Mouse (Mus musculus): Measurements from ENCODE around the gene Lmf1. TPM values are rescaled to one million over a fixed set of nuclear protein-coding genes. Genes with fewer than 3 reads are reported as not detected.

Gene Lmf1
- polyA plus RNA-seq, 1 experiment from 2014 or later: 24.0 TPM

DNA sequence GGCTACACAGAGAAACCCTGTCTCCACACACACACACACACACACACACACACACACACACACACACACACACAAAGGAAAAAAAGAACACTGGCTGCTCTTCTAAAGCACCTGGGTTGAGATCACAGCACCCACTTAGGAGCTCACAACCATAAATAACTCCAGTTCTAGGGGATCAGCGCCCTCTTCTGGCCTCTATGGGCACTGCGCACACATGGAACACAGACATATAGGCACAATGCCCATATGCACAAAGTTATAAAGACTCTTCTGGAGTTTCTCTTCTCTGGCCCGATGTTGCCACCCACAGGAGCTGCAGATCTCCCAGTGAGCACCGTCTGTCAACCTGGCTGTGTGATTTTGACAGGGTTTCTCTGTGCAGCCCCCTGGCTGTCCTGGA is 12.1 kb downstream of the Lmf1 start:
- Histone ChIP-seq H3K27ac (no peak overlapping the region), H3K9me3 (peaks cover 9% of the 10 kb centered on the region), H3K27me3 (ENCODE audit: poor library complexity, severe bottlenecking) (no peaks in the 10 kb centered on the region), H3K4me3 (no peak overlapping the region), H3K36me3 (replicated peaks) (peaks cover 65% of the 10 kb centered on the region), H3K4me1 (peaks cover 33% of the 10 kb centered on the region)
- 85% methylated on average over 4 of the region's 4 CpGs for WGBS
- no peak for DNase-seq (ENCODE audit: extremely low spot score, low spot score)

DNA sequence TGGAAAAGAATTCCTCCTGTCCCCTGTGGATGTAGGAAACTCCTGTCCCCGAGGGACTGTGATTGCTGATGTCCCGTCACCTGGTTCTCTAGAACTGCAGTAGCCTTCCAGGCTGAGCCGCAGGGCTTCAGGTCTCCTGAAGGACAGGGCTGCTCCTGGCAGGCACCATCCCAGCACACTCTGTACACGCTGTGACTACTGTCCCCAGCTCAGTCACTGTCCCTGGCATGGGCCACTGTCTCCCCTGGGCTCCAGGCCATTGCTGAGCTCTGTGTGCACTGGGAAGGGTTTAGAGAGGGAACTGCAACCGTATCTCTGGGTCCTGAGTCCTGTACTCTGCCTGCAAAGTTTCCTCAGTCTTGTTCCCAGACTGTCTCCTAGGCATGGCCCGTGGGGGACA is 13.5 kb downstream of the Lmf1 start:
- Histone ChIP-seq H3K27ac (peak overlapping the region; percentile 69), H3K4me1 (peaks cover 34% of the 10 kb centered on the region), H3K36me3 (replicated peaks) (peaks cover 61% of the 10 kb centered on the region), H3K9me3 (peaks cover 9% of the 10 kb centered on the region), H3K4me3 (no peak overlapping the region), H3K27me3 (ENCODE audit: poor library complexity, severe bottlenecking) (no peaks in the 10 kb centered on the region)
- no peak for DNase-seq (ENCODE audit: extremely low spot score, low spot score)
- WGBS: 92% methylated on average over 6 of the region's 6 CpGs

DNA sequence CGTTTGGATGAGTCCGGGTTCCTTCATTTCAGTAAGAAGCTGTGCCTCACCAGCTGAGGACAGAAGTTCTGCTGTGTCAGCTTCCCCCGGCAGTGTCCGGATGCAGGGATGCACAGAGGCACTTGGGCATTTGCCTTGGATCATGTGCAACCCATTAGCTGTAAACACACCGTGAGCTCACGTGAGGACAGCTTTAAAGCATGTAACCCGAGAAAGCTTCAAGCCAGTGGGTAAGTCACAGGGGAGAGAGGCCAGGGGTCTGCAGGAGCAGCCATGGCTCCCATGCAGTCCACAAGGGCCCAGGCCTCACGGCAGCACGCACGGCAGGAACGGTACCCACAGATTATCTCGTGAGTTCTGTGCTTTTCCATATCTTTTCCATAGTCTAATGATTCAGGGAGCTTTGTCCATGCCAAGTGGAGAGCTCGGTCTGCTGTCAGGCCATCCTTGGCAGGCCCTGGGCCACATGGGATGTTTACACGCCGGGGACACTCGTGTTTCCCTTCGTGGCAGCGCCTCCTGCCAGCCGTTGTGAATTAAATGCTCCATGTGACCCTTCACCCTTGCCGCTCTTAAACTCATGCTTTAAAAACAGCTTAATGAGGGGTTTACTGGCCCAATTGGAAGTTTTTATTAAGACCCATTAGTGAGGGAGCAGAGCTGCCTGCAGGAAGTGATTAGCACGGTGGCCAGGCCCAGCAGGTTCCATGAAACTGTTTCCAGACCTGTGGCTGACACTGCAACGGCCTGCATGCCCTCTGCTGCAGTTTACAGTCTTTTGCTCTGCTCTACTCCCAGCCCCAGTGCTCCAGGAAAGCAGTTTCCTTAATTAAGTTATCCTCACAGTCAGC is 14.8 kb downstream of the Lmf1 start:
- Histone ChIP-seq H3K27me3 (ENCODE audit: poor library complexity, severe bottlenecking) (no peaks in the 10 kb centered on the region), H3K36me3 (replicated peaks) (peaks cover 53% of the 10 kb centered on the region), H3K4me1 (peaks cover 41% of the 10 kb centered on the region), H3K4me3 (no peak overlapping the region; the same call in 1 of the 2 replicates), H3K27ac (peak overlapping the region; percentile 69), H3K9me3 (peaks cover 9% of the 10 kb centered on the region)
- DNase-seq (ENCODE audit: extremely low spot score, low spot score): peak; percentile 44
- 55% methylated on average over 22 of the region's 22 CpGs for WGBS

DNA sequence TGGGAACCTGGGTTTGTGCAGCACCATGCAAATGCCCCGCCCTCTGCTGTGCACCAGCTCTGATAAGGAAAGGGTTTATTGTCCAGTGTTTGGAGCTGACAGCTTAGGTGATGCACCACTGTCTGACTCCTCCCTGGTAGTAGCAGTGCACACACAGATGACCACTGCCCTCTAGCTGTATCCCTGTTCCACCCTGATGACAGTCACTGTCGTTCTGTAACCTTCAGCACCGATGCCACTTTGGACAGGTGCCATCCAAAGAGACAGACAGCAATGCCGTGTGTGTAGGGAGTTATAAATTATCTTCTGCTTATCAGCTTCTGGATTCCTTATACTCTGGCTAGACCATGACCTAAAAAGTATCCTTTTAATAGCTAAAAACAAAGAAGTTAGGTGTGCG is 16.6 kb downstream of the Lmf1 start:
- H3K36me3 ChIP-seq (replicated peaks): peaks cover 37% of the 10 kb centered on the region
- H3K9me3 ChIP-seq: peaks cover 6% of the 10 kb centered on the region
- peaks cover 43% of the 10 kb centered on the region for H3K4me1 ChIP-seq
- WGBS: 92% methylated on average over 5 of the region's 5 CpGs
- DNase-seq (ENCODE audit: extremely low spot score, low spot score): no peak
- H3K4me3 ChIP-seq: no peak overlapping the region
- H3K27me3 ChIP-seq (ENCODE audit: poor library complexity, severe bottlenecking): no peaks in the 10 kb centered on the region
- H3K27ac ChIP-seq: no peak overlapping the region

DNA sequence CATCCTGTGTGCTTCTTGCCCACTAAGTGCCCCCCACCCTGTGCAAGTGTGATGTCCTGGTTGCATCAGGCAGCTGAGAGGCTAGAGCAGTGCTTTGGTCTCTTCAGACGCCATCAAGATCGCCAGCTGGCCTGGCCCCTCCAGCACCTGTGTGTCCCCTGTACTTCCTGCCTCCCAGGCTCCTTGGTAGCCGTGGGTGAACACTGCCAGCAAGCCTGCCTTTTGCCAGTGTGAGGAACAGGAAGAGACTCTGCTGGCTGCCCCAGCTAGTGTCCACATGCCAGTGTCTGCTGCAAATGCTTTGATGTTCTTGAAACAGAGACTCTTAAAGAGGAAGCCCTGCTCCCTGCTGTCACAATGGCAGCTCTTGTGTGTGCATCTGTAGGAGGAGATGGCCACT is 18.7 kb downstream of the Lmf1 start:
- DNase-seq (ENCODE audit: extremely low spot score, low spot score): no peak
- 69% methylated on average over 3 of the region's 3 CpGs for WGBS
- Histone ChIP-seq H3K36me3 (replicated peaks) (peaks cover 19% of the 10 kb centered on the region), H3K4me3 (no peak overlapping the region), H3K27ac (peak overlapping the region; percentile 31; the same call in 1 of the 2 replicates), H3K27me3 (ENCODE audit: poor library complexity, severe bottlenecking) (no peaks in the 10 kb centered on the region), H3K9me3 (no peaks in the 10 kb centered on the region), H3K4me1 (peaks cover 48% of the 10 kb centered on the region)

DNA sequence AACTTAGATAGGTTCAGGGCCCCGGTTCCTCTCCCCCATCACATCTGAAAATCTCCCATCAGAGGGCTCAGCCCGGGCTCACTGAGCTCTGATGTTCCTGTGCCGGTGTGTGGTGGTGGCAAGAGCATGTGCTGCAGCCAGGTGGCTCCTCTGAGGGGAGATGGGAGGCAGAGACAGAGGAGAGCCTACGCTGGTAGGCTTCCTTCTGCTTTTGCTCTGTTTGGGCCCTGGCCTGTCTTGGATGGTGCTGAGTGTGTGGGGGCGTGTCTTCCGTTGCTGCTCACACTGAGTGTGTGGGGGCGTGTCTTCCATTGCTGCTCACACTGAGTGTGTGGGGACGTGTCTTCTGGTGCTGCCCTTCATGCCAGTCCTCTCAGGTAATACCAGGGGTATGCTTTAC is 23.5 kb downstream of the Lmf1 start:
- Histone ChIP-seq H3K4me3 (no peak overlapping the region), H3K9me3 (no peaks in the 10 kb centered on the region), H3K4me1 (peaks cover 61% of the 10 kb centered on the region), H3K36me3 (replicated peaks) (peaks cover 7% of the 10 kb centered on the region; the same call in 1 of the 2 replicates), H3K27ac (peak overlapping the region; percentile 22), H3K27me3 (ENCODE audit: poor library complexity, severe bottlenecking) (no peaks in the 10 kb centered on the region)
- no peak for DNase-seq (ENCODE audit: extremely low spot score, low spot score)
- WGBS: 74% methylated on average over 8 of the region's 8 CpGs

DNA sequence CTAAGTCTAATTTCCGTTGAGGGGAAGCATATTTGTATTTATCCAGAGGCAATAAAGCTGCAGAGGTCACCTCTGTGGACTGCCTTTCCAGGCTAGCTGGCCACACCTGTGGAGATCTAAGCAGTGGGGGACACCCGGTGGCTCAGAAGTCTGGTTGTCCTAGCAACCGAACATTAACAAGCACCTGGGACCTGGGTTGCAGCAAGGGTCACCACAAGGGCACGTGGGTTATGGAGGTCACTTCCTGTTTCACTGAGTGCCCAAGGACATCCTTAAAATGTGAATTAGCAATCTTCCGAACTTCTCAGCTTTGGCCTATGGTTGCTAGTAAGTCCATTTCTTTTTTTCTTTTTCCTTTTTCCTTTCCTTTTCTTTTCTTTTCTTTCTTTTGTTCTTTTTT is 25.3 kb downstream of the Lmf1 start:
- no peak overlapping the region for H3K27ac ChIP-seq
- no peaks in the 10 kb centered on the region for H3K27me3 ChIP-seq (ENCODE audit: poor library complexity, severe bottlenecking)
- H3K36me3 ChIP-seq (replicated peaks): peaks cover 6% of the 10 kb centered on the region; the same call in 1 of the 2 replicates
- peaks cover 63% of the 10 kb centered on the region for H3K4me1 ChIP-seq
- no peak overlapping the region for H3K4me3 ChIP-seq
- no peaks in the 10 kb centered on the region for H3K9me3 ChIP-seq
- DNase-seq (ENCODE audit: extremely low spot score, low spot score): no peak
- WGBS: 50% methylated on average over 5 of the region's 5 CpGs

DNA sequence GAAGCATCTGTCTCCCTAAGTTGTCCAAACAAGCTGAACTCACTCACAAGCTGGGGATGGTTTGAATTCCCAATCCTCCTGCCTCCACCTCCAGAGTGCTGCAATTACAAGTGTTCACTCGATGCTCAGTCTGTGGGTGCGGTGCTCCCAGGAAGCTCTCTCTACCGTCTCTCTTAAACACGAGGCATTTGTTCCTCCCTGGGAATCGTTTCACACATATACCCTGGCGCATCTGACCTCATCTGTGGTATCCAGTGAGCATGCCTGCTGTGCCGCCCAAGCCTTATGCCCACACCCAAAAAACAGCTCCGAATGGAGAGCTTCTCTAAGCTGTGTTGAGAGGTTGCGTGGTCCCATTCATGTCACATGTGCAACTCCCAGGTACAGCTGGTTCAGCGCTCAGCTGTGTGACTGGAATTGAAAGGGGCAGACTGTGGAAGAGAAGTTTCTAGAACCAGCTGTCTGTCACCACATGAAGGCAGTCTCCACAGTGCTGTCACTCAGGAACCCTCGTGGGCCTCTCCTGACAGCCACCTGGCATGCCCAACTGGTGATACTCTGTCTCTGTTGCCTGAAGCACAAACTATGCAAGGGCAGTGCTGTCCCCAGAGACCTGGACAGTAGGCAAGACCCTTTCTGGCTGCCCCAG is 29.4 kb downstream of the Lmf1 start:
- no peaks in the 10 kb centered on the region for H3K27me3 ChIP-seq (ENCODE audit: poor library complexity, severe bottlenecking)
- DNase-seq (ENCODE audit: extremely low spot score, low spot score): no peak
- WGBS: 92% methylated on average over 11 of the region's 11 CpGs
- H3K9me3 ChIP-seq: no peaks in the 10 kb centered on the region
- peak overlapping the region; percentile 58 for H3K27ac ChIP-seq
- H3K4me1 ChIP-seq: peaks cover 57% of the 10 kb centered on the region
- no peak overlapping the region for H3K4me3 ChIP-seq
- H3K36me3 ChIP-seq (replicated peaks): peaks cover 19% of the 10 kb centered on the region

DNA sequence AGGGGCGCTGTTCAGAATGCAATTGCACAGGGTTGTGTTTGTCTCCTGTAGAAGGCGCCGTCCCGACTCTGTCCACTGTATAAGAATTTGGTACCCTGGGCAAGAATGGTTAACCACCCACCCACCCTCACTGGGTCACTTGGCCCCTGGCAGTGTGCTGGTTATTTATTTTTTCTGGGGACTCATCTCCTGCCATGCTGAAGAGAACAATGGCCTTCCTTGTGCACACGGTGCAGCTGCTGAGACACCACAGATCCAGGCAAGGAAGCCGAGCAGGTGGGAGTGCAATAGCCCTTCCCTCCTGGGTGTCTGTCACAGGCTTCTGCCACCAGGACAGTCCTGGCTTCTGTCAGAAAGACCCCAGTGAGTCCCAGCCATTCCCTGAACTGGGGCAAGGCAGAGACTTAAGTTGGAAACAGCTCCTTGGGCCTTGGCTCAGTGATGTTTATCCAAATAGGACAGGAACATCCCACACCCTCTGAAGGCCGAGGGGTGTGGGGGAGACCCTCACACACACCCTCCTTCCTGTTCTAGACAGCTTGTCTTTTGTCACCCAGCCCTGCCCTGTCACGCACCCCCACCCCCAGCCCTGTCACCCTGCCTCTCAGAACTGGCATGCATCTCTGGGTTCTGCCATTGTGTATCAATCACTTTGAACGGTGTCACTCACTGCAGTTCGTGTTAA is 30.1 kb downstream of the Lmf1 start:
- Histone ChIP-seq H3K4me1 (peaks cover 50% of the 10 kb centered on the region), H3K9me3 (no peaks in the 10 kb centered on the region), H3K27me3 (ENCODE audit: poor library complexity, severe bottlenecking) (no peaks in the 10 kb centered on the region), H3K27ac (peak overlapping the region; percentile 58), H3K4me3 (no peak overlapping the region), H3K36me3 (replicated peaks) (peaks cover 26% of the 10 kb centered on the region)
- no peak for DNase-seq (ENCODE audit: extremely low spot score, low spot score)
- 74% methylated on average over 10 of the region's 10 CpGs for WGBS

DNA sequence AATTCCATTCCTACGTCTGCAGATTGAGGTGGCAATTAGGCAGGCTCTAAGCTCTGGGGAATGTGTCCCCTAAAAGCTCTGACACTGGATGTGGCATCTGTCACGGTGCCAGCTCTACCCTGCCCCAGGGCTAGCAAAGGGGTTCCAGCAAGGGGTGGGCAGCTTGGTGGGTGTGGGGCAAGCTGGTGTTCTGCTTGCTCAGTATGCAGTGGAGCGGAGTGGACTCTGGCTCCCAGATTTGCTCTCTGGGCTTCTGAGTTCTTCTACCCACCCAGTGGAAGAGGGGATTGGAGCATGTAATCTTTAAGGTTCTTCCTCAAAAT is 30.6 kb downstream of the Lmf1 start:
- 83% methylated on average over 3 of the region's 3 CpGs for whole genome bisulfite sequencing
- H3K27me3 ChIP-seq (ENCODE audit: poor library complexity, severe bottlenecking): no peaks in the 10 kb centered on the region
- no peaks in the 10 kb centered on the region for H3K9me3 ChIP-seq
- no peak overlapping the region for H3K4me3 ChIP-seq
- H3K4me1 ChIP-seq: peaks cover 46% of the 10 kb centered on the region
- H3K36me3 ChIP-seq (replicated peaks): peaks cover 31% of the 10 kb centered on the region
- DNase-seq (ENCODE audit: extremely low spot score, low spot score): no peak
- 0 out of 2 replicates have a peak overlapping the region, but pooled peaks have one; percentile 27 for H3K27ac ChIP-seq

DNA sequence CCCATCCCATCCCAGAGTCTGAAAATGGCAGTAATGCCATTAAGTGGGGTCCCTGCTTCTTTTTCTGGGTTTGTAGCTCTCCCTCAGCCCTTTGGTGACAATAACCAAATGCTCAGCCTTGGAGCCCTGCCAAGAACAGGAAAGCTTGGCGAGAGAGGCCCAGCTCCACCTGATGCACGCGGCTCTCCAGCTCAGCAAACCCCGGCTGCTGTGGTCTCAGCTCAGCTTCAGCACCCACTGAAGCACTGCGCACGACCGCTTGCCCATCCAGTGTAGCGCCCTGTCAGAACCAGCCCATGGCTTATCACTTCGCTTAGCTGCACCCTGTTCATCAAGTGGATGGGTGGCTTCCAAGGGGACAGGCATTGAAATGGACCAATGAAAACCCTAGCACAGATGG is 31.3 kb downstream of the Lmf1 start:
- Histone ChIP-seq H3K36me3 (replicated peaks) (peaks cover 37% of the 10 kb centered on the region), H3K27ac (peak overlapping the region; percentile 27), H3K27me3 (ENCODE audit: poor library complexity, severe bottlenecking) (no peaks in the 10 kb centered on the region), H3K9me3 (no peaks in the 10 kb centered on the region), H3K4me1 (peaks cover 39% of the 10 kb centered on the region), H3K4me3 (no peak overlapping the region)
- DNase-seq (ENCODE audit: extremely low spot score, low spot score): no peak
- WGBS: 93% methylated on average over 9 of the region's 9 CpGs

DNA sequence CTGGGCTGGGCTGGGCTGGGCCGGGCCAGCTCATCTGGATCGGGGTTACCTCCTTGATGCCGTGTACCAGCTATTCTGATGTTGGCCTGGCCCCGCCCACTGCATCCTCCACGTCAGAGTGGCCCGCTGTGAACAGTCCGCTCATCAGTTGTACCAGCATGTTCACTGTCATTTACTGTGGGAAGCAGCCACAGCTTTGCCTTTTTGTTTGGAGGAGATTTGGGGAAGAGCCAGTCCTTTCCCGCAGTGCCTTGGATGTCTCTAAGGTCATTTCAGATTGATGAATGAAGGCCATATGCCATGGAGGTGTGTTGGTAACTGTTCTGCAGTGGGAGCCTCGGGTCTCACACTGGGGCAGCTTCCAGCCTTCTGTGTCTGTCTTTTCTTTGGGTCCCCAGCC is 33.7 kb downstream of the Lmf1 start:
- no peak overlapping the region for H3K27ac ChIP-seq
- H3K4me1 ChIP-seq: peaks cover 24% of the 10 kb centered on the region
- WGBS: 90% methylated on average over 9 of the region's 9 CpGs
- H3K9me3 ChIP-seq: no peaks in the 10 kb centered on the region
- H3K4me3 ChIP-seq: no peak overlapping the region
- no peaks in the 10 kb centered on the region for H3K27me3 ChIP-seq (ENCODE audit: poor library complexity, severe bottlenecking)
- peaks cover 47% of the 10 kb centered on the region for H3K36me3 ChIP-seq (replicated peaks)
- no peak for DNase-seq (ENCODE audit: extremely low spot score, low spot score)

DNA sequence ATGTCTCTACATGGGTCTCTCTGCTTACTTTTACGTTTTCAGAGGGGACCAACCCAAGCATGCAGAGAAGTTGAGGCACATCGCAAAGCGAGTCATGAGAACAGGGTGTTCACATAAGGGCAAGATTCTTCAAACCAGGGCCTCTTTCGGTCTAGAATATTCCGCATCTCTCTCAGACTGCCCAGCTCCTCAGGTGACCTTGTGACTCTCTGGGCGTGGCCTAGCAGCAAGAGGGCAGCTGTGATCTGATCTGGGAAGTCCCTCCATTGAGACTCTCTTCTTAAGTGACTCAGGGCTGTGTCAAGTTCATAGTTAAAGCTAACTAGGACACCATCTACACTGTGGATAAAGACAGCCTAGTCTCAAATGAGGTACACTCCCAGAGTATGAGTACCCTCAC is 34.4 kb downstream of the Lmf1 start:
- H3K4me3 ChIP-seq: no peak overlapping the region
- no peaks in the 10 kb centered on the region for H3K9me3 ChIP-seq
- no peak for DNase-seq (ENCODE audit: extremely low spot score, low spot score)
- peaks cover 29% of the 10 kb centered on the region for H3K4me1 ChIP-seq
- H3K27ac ChIP-seq: no peak overlapping the region
- peaks cover 44% of the 10 kb centered on the region for H3K36me3 ChIP-seq (replicated peaks)
- no peaks in the 10 kb centered on the region for H3K27me3 ChIP-seq (ENCODE audit: poor library complexity, severe bottlenecking)
- 93% methylated on average over 6 of the region's 6 CpGs for WGBS

Measured in forebrain, embryonic 10.5 days (tissue).